Mouse (Mus musculus) intestine, embryonic 14.5 days (tissue): ENCODE measurements at regions not wholly inside any gene's neighbourhood (a gene's known extent, or its start where the extent isn't known, plus 50 kb on each side); places are given as distances from the start of the nearest gene placed in this dataset.

Source experiments
- ATAC-seq: fragments of 200-750 bp; cut with Nextera tagmentation; replicated peaks from 2 replicates; pipeline ENCODE4 v1.8.0; 2017; ENCODE audit warnings: low read depth, moderate number of reproducible peaks, moderate TSS enrichment, moderate library complexity; ENCODE audit not compliant: low FRiP score, low TSS enrichment
- DNase-seq: peaks from one replicate; pipeline ENCODE4 v3.0.0-alpha.2; 2018; ENCODE audit warnings: low spot score
- H3K27ac ChIP-seq: fragments of 300-500 bp; sonication (generic); 2 replicates; pipeline ENCODE4 v1.5.1; 2014; ENCODE audit warnings: low read depth, mild to moderate bottlenecking, control low read depth
- H3K27me3 ChIP-seq: fragments of 300-500 bp; sonication (generic); replicated peaks from 2 replicates; pipeline ENCODE4 v1.6.1; 2014; ENCODE audit warnings: low read length, control low read depth; ENCODE audit not compliant: control insufficient read depth, insufficient read depth
- H3K36me3 ChIP-seq: fragments of 300-500 bp; sonication (generic); 2 replicates; pipeline ENCODE4 v1.6.1; 2014; ENCODE audit warnings: low read length, control low read depth; ENCODE audit not compliant: control insufficient read depth, insufficient read depth
- H3K4me1 ChIP-seq: fragments of 300-500 bp; sonication (generic); replicated peaks from 2 replicates; pipeline ENCODE4 v1.6.1; 2014; ENCODE audit warnings: low read length, control low read depth, mixed read lengths; ENCODE audit not compliant: control insufficient read depth, insufficient read depth
- H3K4me2 ChIP-seq: fragments of 300-500 bp; sonication (generic); 2 replicates; pipeline ENCODE4 v1.6.1; 2014; ENCODE audit warnings: low read length
- H3K4me3 ChIP-seq: fragments of 300-500 bp; sonication (generic); 2 replicates; pipeline ENCODE4 v1.5.1; 2014; ENCODE audit warnings: low read depth, low read length, control low read depth, mixed read lengths
- H3K9ac ChIP-seq: fragments of 300-500 bp; sonication (generic); 2 replicates; pipeline ENCODE4 v1.6.1; 2014; ENCODE audit warnings: mild to moderate bottlenecking, low read length
- H3K9me3 ChIP-seq: fragments of 300-500 bp; sonication (generic); 2 replicates; pipeline ENCODE4 v1.6.1; 2016; ENCODE audit warnings: low read length, control low read depth; ENCODE audit not compliant: control insufficient read depth
- WGBS: fragments of 180-500 bp; shearing (Covaris S2); extraction: QIAGEN DNeasy Blood & Tissue Kit; methylation state at CpG from one replicate; pipeline ENCODE4 v1.1.7; 2014; 5-methylcytosine and 5-hydroxymethylcytosine counted together

GRCm38 (mm10) chr13:52094785-52095184 lies 248.3 kb downstream of the Gadd45g start:
- Histone ChIP-seq H3K4me1 (no peaks in the 10 kb centered on the region), H3K27ac (no peak overlapping the region), H3K36me3 (no peaks in the 10 kb centered on the region), H3K9ac (no peak overlapping the region), H3K27me3 (no peaks in the 10 kb centered on the region), H3K4me2 (no peak overlapping the region), H3K9me3 (no peaks in the 10 kb centered on the region), H3K4me3 (no peak overlapping the region)
- no peak for DNase-seq
- no peak for ATAC-seq
- 79% methylated on average over 7 of the region's 7 CpGs for WGBS

DNA sequence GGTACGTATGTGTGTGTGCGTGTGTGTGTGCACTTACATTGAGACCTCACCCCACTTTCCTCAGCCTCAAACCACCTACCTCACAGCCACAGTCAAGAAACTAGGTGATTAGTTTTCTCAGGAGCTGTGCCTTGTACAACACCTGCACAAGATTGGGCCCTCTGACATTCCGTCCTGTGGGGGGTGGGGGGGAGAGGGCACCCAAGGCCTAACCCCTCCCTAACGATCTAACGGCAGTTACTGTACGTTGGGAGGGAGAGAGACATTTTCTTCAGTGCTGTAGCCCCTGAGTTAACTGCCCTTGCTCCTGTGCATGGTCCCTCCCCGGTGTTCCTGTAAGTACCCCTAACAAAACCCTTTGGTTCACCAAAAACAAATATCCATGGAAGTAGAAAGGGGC lies 250.0 kb downstream of the Gadd45g start:
- Histone ChIP-seq H3K36me3 (no peaks in the 10 kb centered on the region), H3K4me3 (no peak overlapping the region), H3K4me2 (no peak overlapping the region), H3K4me1 (no peaks in the 10 kb centered on the region), H3K9me3 (no peaks in the 10 kb centered on the region), H3K9ac (no peak overlapping the region), H3K27me3 (no peaks in the 10 kb centered on the region), H3K27ac (no peak overlapping the region)
- ATAC-seq (no peak), DNase-seq (no peak)
- 83% methylated on average over 7 of the region's 7 CpGs for WGBS

- 35% methylated on average over 9 of the region's 9 CpGs for WGBS
- ATAC-seq (no peak), DNase-seq (no peak)
- Histone ChIP-seq H3K4me1 (no peaks in the 10 kb centered on the region), H3K36me3 (no peaks in the 10 kb centered on the region), H3K27ac (no peak overlapping the region), H3K9me3 (no peaks in the 10 kb centered on the region), H3K9ac (no peak overlapping the region), H3K27me3 (no peaks in the 10 kb centered on the region), H3K4me2 (no peak overlapping the region), H3K4me3 (no peak overlapping the region)
Observed at GRCm38 (mm10) chr13:52105989-52106642, 259.6 kb downstream of the Gadd45g start.

DNA sequence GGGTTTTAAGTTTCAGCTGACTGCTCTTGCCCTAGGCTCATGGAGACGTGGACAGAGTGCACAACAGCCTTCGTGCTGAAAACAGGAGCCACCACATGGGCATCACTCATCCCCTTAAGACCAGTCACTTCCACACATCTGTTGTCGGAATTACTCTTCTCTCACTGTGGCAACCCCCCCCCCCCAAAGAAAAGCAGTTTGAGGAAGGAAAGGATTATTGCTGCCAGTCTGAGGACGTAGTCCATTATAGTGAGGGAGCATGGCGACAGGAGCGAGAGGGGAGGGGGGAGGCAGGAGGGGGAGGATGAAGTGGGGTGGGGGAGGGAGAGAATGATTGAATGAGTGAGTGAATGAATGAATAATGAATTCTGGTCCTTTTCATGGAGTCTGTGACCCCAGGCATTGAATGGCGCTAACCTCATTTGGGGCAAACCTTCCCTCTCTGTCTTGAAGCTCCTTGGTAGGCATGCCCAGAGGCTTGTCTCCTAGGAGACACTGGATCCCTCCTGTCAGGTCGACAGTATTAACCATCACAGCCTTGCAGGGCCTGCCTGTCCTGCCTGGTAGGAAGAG lies 262.0 kb downstream of the Gadd45g start:
- Histone ChIP-seq H3K27ac (no peak overlapping the region), H3K27me3 (no peaks in the 10 kb centered on the region), H3K4me2 (no peak overlapping the region), H3K9me3 (no peaks in the 10 kb centered on the region), H3K4me1 (no peaks in the 10 kb centered on the region), H3K4me3 (no peak overlapping the region), H3K36me3 (no peaks in the 10 kb centered on the region), H3K9ac (no peak overlapping the region)
- DNase-seq (no peak), ATAC-seq (no peak)
- 58% methylated on average over 8 of the region's 8 CpGs for WGBS

DNA sequence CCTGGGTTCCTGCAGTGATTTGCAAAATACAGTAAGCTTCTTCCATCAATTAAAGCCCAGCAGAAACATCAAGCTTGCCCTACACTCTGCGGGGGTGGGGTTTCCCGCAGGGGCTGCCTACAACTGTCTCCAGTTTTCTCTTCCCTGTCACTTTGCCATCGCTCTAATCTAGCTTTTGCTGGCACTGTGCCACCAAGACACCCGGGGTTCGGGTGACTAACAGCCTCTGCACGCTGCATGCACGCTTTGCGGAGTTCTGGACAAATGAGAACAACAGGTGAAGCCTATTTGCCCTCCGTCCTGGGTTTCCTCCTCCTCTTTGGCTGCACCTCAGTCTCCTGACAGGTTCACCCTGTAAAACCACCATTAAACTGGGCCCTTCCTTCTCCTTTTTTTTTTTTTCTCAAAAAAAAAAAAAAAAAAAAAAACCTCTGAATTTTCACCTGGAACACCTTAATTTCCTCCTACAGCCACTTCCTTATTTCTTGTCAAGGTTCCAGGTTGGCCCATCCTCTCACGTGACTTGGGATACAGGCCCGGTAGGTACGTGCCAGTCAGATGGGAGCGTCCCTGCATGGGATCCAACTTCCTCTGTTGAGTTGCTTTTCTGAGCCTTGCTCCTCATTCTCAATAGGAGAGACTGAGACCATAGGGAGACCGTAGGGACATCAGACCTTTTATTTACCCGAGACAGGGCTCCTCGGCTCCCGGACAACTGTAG lies 262.7 kb downstream of the Gadd45g start:
- WGBS: 78% methylated on average over 17 of the region's 17 CpGs
- H3K4me2 ChIP-seq: no peak overlapping the region
- H3K9ac ChIP-seq: no peak overlapping the region
- no peaks in the 10 kb centered on the region for H3K4me1 ChIP-seq
- H3K36me3 ChIP-seq: no peaks in the 10 kb centered on the region
- no peak overlapping the region for H3K27ac ChIP-seq
- H3K27me3 ChIP-seq: no peaks in the 10 kb centered on the region
- no peaks in the 10 kb centered on the region for H3K9me3 ChIP-seq
- no peak overlapping the region for H3K4me3 ChIP-seq
- DNase-seq (no peak), ATAC-seq (no peak)

DNA sequence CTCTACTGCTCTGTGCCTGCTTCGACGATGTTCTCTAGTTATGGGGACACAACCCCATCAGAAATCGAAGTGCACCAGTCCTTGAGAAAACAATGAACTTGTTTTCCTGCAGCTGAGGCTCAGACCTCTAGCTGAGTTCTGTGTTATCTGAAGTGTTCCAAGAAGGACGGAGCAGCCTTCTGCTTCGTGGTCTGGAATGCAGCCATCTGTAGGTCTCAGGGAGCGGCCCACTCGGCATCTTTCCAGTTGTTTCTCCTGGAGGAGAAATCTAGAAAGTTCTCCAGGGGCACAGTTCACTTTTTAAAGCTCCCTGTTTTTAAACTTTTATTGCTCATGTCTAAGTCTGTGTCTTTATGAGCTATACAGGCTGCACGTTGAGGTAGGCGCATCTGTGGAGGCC lies 264.3 kb downstream of the Gadd45g start:
- WGBS: 54% methylated on average over 9 of the region's 9 CpGs
- Histone ChIP-seq H3K36me3 (no peaks in the 10 kb centered on the region), H3K27me3 (no peaks in the 10 kb centered on the region), H3K9me3 (no peaks in the 10 kb centered on the region), H3K9ac (no peak overlapping the region), H3K4me3 (no peak overlapping the region), H3K27ac (no peak overlapping the region), H3K4me1 (no peaks in the 10 kb centered on the region), H3K4me2 (no peak overlapping the region)
- DNase-seq (no peak), ATAC-seq (no peak)

GRCm38 (mm10) chr13:52113549-52113948 lies 267.1 kb downstream of the Gadd45g start:
- no peaks in the 10 kb centered on the region for H3K9me3 ChIP-seq

GRCm38 (mm10) chr13:52114431-52114830 lies 268.0 kb downstream of the Gadd45g start:
- ATAC-seq: no peak
- H3K27ac ChIP-seq: no peak overlapping the region
- no peak overlapping the region for H3K4me2 ChIP-seq
- H3K9ac ChIP-seq: no peak overlapping the region
- DNase-seq: no peak
- H3K9me3 ChIP-seq: no peaks in the 10 kb centered on the region
- WGBS: 87% methylated on average over 7 of the region's 7 CpGs
- no peaks in the 10 kb centered on the region for H3K27me3 ChIP-seq
- H3K4me1 ChIP-seq: 0 out of 2 replicates have a peak, but pooled peaks cover 3% of the 10 kb centered on the region
- no peaks in the 10 kb centered on the region for H3K36me3 ChIP-seq
- H3K4me3 ChIP-seq: no peak overlapping the region

More at GRCm38 (mm10) chr13:52113549-52113948, 267.1 kb downstream of the Gadd45g start:
- Histone ChIP-seq H3K36me3 (no peaks in the 10 kb centered on the region), H3K4me1 (no peaks in the 10 kb centered on the region), H3K27ac (no peak overlapping the region), H3K4me2 (no peak overlapping the region), H3K4me3 (no peak overlapping the region), H3K9ac (no peak overlapping the region), H3K27me3 (no peaks in the 10 kb centered on the region)
- ATAC-seq (no peak), DNase-seq (no peak)
- 63% methylated on average over 8 of the region's 8 CpGs for WGBS
